Mouse (Mus musculus) myocyte (in vitro differentiated cells): ENCODE data around the gene Tmx2.

Experiments
- CEBPB ChIP-seq: IDR thresholded peaks from 2 replicates; pipeline ENCODE4 v1.6.1; 2011; ENCODE audit warnings: mild to moderate bottlenecking, moderate library complexity; ENCODE audit not compliant: poor library complexity, insufficient read depth, severe bottlenecking
- E2F4 ChIP-seq: IDR thresholded peaks from one replicate; pipeline ENCODE4 v1.6.1; 2011; ENCODE audit warnings: mild to moderate bottlenecking, control low read depth, moderate library complexity; ENCODE audit not compliant: insufficient read depth
- MAX ChIP-seq: IDR thresholded peaks from one replicate; pipeline ENCODE4 v1.6.1; 2011; ENCODE audit warnings: low read depth, mild to moderate bottlenecking, control low read depth
- MYOG ChIP-seq, 3 experiments: IDR thresholded peaks; one replicate each; pipeline ENCODE4 v1.6.1; 2011; ENCODE audit warnings: control low read depth in 2 of 3, low read depth in 2 of 3, mild to moderate bottlenecking in 2 of 3; ENCODE audit not compliant: insufficient read length in 2 of 3, control insufficient read depth in 1 of 3, insufficient read depth in 1 of 3
- POLR2A ChIP-seq: IDR thresholded peaks from one replicate; pipeline ENCODE4 v1.6.1; 2011; ENCODE audit warnings: low read depth, mild to moderate bottlenecking, control low read depth, moderate library complexity; ENCODE audit not compliant: insufficient read length
- POLR2AphosphoS2 ChIP-seq: IDR thresholded peaks from one replicate; pipeline ENCODE4 v1.6.1; 2011; ENCODE audit warnings: low read depth, control low read depth; ENCODE audit not compliant: insufficient read length
- REST ChIP-seq: IDR thresholded peaks from one replicate; pipeline ENCODE4 v1.6.1; 2011; ENCODE audit warnings: mild to moderate bottlenecking, control low read depth, moderate library complexity; ENCODE audit not compliant: insufficient read depth, insufficient read length

DNA sequence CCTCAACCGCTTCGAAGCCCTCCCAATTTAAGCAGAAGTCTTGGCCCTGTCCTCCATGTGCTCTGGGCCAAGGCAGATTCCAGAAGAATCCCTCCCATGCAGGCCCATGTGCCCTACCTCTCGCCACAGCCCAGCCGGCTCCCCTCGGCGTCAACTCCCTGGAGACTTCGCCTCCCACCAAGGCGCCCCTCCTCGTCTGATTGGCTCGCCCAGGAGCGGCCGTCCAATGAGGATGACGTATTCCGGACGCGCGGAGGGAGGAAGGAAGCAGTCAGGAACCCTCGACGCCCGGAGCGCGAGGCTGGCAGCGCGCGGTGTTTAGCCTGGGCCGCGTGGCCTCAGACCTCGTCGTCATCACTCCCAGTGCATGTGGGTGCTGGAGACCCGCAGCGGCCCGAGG lies 20.1 kb downstream of the Tmx2 start, which contains the start of gene Btbd18:
- TF ChIP-seq MAX (no peak), CEBPB (no peak), POLR2A (no peak), MYOG (IDR thresholded peaks at IDR 0.05; ENCODE audit: control insufficient read depth in 1 of 3, insufficient read depth in 1 of 3, insufficient read length in 2 of 3, low read depth in 2 of 3) (no peak), REST (no peak), E2F4 (no peak), POLR2AphosphoS2 (no peak)
